Mouse (Mus musculus): ENCODE measurements around the gene Susd6. TPM values are rescaled to one million over a fixed set of nuclear protein-coding genes. Genes with fewer than 3 reads are reported as not detected.

The Susd6 gene
- polyA plus RNA-seq, 1 experiment, result 57.0 TPM

DNA sequence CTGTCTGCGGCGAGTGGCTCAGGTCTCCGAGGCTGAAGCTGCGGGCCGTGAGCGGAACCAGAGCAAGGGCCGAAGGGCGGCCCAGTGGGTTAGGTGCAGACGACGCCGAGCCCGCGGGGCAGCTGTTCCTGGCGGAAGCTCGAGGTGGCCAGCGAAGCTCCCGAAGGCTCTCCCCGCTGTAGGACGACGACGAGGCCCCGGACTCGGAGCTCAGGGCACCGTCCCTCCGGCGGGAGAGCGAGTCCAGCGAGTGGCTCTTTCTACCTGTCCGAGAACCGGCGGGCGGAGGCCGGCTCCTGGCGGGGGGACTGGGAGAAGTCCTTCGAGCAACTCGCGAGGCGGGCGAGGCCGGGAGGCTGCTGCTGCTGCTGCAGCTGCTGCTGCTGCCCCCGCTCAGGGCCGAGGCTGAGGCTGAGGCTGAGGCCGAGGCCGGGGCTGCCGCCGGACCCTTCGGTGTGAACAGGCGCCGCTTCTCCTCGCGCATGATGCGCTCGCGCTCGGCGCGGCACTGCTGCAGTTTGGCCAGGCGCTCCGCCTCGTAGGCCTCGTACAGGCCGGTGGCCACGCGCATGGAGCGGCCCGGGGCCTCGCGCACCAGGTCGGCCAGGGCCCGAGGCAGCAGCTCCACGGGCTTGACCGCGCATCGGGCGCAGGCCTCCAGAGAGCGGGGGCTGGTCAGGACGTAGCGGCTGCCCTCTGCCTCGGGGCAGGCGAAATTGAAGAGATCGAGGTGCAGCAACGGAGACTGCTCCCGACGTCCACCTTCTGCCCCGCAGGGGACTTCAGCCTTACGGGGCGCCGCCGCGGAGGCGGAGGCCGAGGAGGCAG is 31.5 kb upstream of the Susd6 start:
- H3K9me3 ChIP-seq (replicated peaks; ENCODE audit: control insufficient read depth, insufficient read depth, low read length, poor library complexity, severe bottlenecking), result peaks cover 4% of the 10 kb centered on the region
- H3K4me1 ChIP-seq (ENCODE audit: control insufficient read depth, insufficient read depth, low read length), result no peaks in the 10 kb centered on the region
- H3K4me3 ChIP-seq (ENCODE audit: low read depth, low read length), result peak overlapping the region; percentile 78
- H3K9ac ChIP-seq (ENCODE audit: low read depth, poor library complexity, severe bottlenecking), result peak overlapping the region; percentile 74
- TF ChIP-seq POLR2A (IDR thresholded peaks at IDR 0.05; ENCODE audit: insufficient read depth, low read length), result no peak
- TF ChIP-seq CTCF (IDR thresholded peaks at IDR 0.05; ENCODE audit: low read depth, low read length), result no peak
- no peak for TF ChIP-seq EP300 (IDR thresholded peaks at IDR 0.05; ENCODE audit: insufficient read depth, low read depth, low read length)
- no peak overlapping the region for H3K27ac ChIP-seq (ENCODE audit: insufficient read depth, low read length)
- H3K27me3 ChIP-seq (ENCODE audit: control insufficient read depth, insufficient read depth, low read length, poor library complexity, severe bottlenecking), result peaks cover 28% of the 10 kb centered on the region
- H3K36me3 ChIP-seq (ENCODE audit: control insufficient read depth, insufficient read depth, low read length, poor library complexity, severe bottlenecking), result no peaks in the 10 kb centered on the region

DNA sequence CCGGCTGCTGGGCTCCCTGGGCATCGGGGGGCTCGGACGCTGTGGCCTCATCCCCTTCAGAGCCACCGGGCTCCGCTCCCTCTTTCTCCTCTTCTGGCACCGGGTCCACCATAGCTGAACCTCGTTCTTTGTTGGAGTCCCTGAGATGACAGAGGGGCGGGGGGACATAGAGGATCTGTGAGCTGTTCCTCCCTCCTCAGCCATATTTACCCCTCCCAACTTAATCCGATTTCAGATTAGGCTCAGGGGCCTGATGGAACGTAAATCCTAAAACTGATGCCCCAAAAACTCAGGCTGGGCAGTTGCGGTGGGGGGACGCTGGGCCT is 31.0 kb upstream of the Susd6 start:
- Histone ChIP-seq H3K4me3 (ENCODE audit: low read depth, low read length) (peak overlapping the region; percentile 78), H3K27me3 (ENCODE audit: control insufficient read depth, insufficient read depth, low read length, poor library complexity, severe bottlenecking) (peaks cover 28% of the 10 kb centered on the region), H3K9ac (ENCODE audit: low read depth, poor library complexity, severe bottlenecking) (peak overlapping the region; percentile 74), H3K9me3 (replicated peaks; ENCODE audit: control insufficient read depth, insufficient read depth, low read length, poor library complexity, severe bottlenecking) (peaks cover 4% of the 10 kb centered on the region), H3K4me1 (ENCODE audit: control insufficient read depth, insufficient read depth, low read length) (no peaks in the 10 kb centered on the region), H3K27ac (ENCODE audit: insufficient read depth, low read length) (no peak overlapping the region), H3K36me3 (ENCODE audit: control insufficient read depth, insufficient read depth, low read length, poor library complexity, severe bottlenecking) (no peaks in the 10 kb centered on the region)
- no peak for TF ChIP-seq EP300 (IDR thresholded peaks at IDR 0.05; ENCODE audit: insufficient read depth, low read depth, low read length)

DNA sequence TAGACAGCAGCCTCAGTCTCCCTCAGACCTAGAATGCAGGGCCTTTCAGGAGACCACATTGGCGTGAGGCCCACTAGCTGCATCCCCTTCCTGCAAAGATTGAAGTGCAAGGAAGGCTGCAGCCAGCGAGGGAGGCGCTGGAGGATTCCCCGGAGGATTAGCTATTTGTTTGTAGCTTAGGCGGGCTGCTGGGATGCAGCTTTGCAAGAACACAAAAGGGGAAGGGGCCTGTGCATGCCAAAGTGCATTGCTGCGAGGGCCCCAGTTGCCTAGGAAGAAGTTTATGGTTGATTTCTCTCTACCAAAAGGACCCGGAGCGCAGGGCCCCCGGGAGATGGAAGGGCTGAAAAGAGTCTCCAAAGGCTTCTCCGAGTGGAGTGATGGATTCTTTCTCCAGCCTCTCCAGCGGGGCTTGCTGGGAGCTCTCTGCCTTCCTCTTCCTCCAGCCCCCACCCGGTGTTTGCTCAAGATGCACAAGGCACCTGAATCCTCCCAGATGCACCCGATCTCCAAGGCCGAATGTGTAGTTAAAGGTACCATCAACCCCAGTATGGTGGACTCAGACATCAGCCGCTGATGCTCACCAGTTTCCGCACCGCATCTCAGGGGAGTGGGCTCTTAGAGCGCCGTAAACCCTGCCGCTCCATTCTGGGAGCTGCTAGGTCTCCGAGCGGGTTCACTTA is 30.5 kb upstream of the Susd6 start:
- TF ChIP-seq POLR2A (IDR thresholded peaks at IDR 0.05; ENCODE audit: insufficient read depth, low read length) (no peak), EP300 (IDR thresholded peaks at IDR 0.05; ENCODE audit: insufficient read depth, low read depth, low read length) (no peak), CTCF (IDR thresholded peaks at IDR 0.05; ENCODE audit: low read depth, low read length) (no peak)
- Histone ChIP-seq H3K27me3 (ENCODE audit: control insufficient read depth, insufficient read depth, low read length, poor library complexity, severe bottlenecking) (peaks cover 28% of the 10 kb centered on the region), H3K36me3 (ENCODE audit: control insufficient read depth, insufficient read depth, low read length, poor library complexity, severe bottlenecking) (no peaks in the 10 kb centered on the region), H3K4me1 (ENCODE audit: control insufficient read depth, insufficient read depth, low read length) (no peaks in the 10 kb centered on the region), H3K9ac (ENCODE audit: low read depth, poor library complexity, severe bottlenecking) (peak overlapping the region; percentile 64), H3K9me3 (replicated peaks; ENCODE audit: control insufficient read depth, insufficient read depth, low read length, poor library complexity, severe bottlenecking) (peaks cover 4% of the 10 kb centered on the region), H3K27ac (ENCODE audit: insufficient read depth, low read length) (no peak overlapping the region), H3K4me3 (ENCODE audit: low read depth, low read length) (peak overlapping the region; percentile 78)

DNA sequence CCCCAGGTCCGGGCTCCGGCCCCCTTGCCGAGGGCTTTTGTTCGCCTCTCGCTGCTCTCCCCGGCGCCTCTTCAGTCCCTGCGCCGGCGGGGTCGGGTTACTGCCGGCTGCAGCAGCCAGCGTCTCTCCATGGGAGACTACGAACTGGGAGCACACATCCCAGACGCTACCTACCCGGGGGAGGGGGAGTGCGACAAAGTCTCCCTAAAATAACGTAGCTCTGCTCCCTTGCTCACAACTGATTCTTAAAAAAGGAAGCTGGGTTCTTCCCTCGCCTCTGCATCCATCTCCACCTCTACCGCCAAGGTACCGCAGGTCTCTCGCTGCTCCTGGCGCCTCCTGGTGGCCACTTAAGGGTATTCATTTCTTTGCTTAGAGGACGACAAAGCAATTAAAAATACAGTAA is 29.9 kb upstream of the Susd6 start, which contains the start of gene Ccdc177:
Ccdc177 (minus strand) TSS at position 292 of the 406 bp plus-strand sequence.
- Histone ChIP-seq H3K36me3 (ENCODE audit: control insufficient read depth, insufficient read depth, low read length, poor library complexity, severe bottlenecking) (no peaks in the 10 kb centered on the region), H3K27ac (ENCODE audit: insufficient read depth, low read length) (no peak within 1 kb of the TSS), H3K4me1 (ENCODE audit: control insufficient read depth, insufficient read depth, low read length) (no peaks in the 10 kb centered on the region), H3K27me3 (ENCODE audit: control insufficient read depth, insufficient read depth, low read length, poor library complexity, severe bottlenecking) (peaks cover 28% of the 10 kb centered on the region), H3K9ac (ENCODE audit: low read depth, poor library complexity, severe bottlenecking) (peak within 1 kb of the TSS; percentile 64), H3K4me3 (ENCODE audit: low read depth, low read length) (peak within 1 kb of the TSS; percentile 78), H3K9me3 (replicated peaks; ENCODE audit: control insufficient read depth, insufficient read depth, low read length, poor library complexity, severe bottlenecking) (peaks cover 4% of the 10 kb centered on the region)
- TF ChIP-seq EP300 (IDR thresholded peaks at IDR 0.05; ENCODE audit: insufficient read depth, low read depth, low read length), result no peak
- TF ChIP-seq CTCF (IDR thresholded peaks at IDR 0.05; ENCODE audit: low read depth, low read length), result peak; percentile 86
- no peak for TF ChIP-seq POLR2A (IDR thresholded peaks at IDR 0.05; ENCODE audit: insufficient read depth, low read length)

DNA sequence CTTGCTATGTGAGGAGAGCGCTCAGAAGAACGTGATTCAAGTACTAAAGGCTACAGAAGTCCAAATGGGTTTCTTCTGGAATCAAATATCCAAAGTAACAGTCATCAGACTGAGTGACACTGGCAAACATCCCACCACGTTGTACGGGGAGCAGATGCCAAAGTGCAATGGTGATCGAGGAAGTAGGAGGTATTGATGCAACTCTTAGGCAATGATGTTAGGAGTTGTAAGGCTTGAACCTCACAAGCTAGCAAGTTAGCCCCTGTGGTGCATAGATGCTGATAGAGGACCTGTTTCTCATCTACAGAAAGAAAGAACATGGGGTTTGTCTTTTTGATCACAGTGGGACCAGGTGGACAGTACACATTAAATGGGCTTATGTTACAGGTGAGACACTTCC is 27.3 kb upstream of the Susd6 start:
- no peaks in the 10 kb centered on the region for H3K4me1 ChIP-seq (ENCODE audit: control insufficient read depth, insufficient read depth, low read length)
- H3K9ac ChIP-seq (ENCODE audit: low read depth, poor library complexity, severe bottlenecking), result no peak overlapping the region
- no peaks in the 10 kb centered on the region for H3K36me3 ChIP-seq (ENCODE audit: control insufficient read depth, insufficient read depth, low read length, poor library complexity, severe bottlenecking)
- H3K27me3 ChIP-seq (ENCODE audit: control insufficient read depth, insufficient read depth, low read length, poor library complexity, severe bottlenecking), result peaks cover 17% of the 10 kb centered on the region
- TF ChIP-seq EP300 (IDR thresholded peaks at IDR 0.05; ENCODE audit: insufficient read depth, low read depth, low read length), result no peak
- H3K27ac ChIP-seq (ENCODE audit: insufficient read depth, low read length), result no peak overlapping the region
- H3K4me3 ChIP-seq (ENCODE audit: low read depth, low read length), result no peak overlapping the region
- peaks cover 4% of the 10 kb centered on the region for H3K9me3 ChIP-seq (replicated peaks; ENCODE audit: control insufficient read depth, insufficient read depth, low read length, poor library complexity, severe bottlenecking)

DNA sequence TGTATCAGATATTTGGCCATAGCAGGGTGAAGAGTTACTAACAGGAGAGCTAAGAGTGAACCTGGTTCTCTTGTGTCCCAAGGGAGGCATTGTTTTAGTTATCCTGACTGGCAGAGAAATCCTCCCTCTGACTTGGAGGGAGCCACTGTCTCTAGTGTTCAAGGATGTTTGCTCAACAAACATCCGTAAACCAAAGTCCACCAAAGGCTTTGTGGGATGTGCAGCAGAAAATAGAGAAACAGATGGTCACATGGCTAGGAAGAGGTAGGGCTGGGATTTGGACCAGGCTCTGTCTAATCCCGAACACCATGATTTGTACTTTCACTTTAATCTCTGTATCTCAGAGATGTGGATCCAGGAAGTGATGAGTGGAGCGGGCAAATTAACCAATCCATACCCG is 26.2 kb upstream of the Susd6 start:
- TF ChIP-seq POLR2A (IDR thresholded peaks at IDR 0.05; ENCODE audit: insufficient read depth, low read length), result no peak
- TF ChIP-seq CTCF (IDR thresholded peaks at IDR 0.05; ENCODE audit: low read depth, low read length), result no peak
- TF ChIP-seq EP300 (IDR thresholded peaks at IDR 0.05; ENCODE audit: insufficient read depth, low read depth, low read length), result no peak
- no peaks in the 10 kb centered on the region for H3K4me1 ChIP-seq (ENCODE audit: control insufficient read depth, insufficient read depth, low read length)
- peaks cover 8% of the 10 kb centered on the region for H3K27me3 ChIP-seq (ENCODE audit: control insufficient read depth, insufficient read depth, low read length, poor library complexity, severe bottlenecking)
- H3K4me3 ChIP-seq (ENCODE audit: low read depth, low read length), result no peak overlapping the region
- peaks cover 4% of the 10 kb centered on the region for H3K9me3 ChIP-seq (replicated peaks; ENCODE audit: control insufficient read depth, insufficient read depth, low read length, poor library complexity, severe bottlenecking)
- no peak overlapping the region for H3K27ac ChIP-seq (ENCODE audit: insufficient read depth, low read length)
- H3K36me3 ChIP-seq (ENCODE audit: control insufficient read depth, insufficient read depth, low read length, poor library complexity, severe bottlenecking), result no peaks in the 10 kb centered on the region
- no peak overlapping the region for H3K9ac ChIP-seq (ENCODE audit: low read depth, poor library complexity, severe bottlenecking)

Measured in ES-Bruce4 (cell line).